Mouse (Mus musculus) cerebellum, adult 8-10 months (tissue): ENCODE measurements around the gene Actr2.
"Not testable (repeated sequence)": the region's sequence is repeated elsewhere in the genome, so short reads cannot be mapped to it uniquely, and the experiment has no call there.

Source experiments
- DNase-seq: peaks from one replicate; pipeline ENCODE4 v3.0.0; 2022

Gene Actr2

GRCm38 (mm10) chr11:20042106-20042505 is 70.6 kb downstream of the Actr2 start:
- DNase-seq: no peak

GRCm38 (mm10) chr11:20041164-20041920 is 71.4 kb downstream of the Actr2 start:
- no peak for DNase-seq

- DNase-seq: no peak
Observed at GRCm38 (mm10) chr11:20038723-20039122, 74.0 kb downstream of the Actr2 start.

- no peak for DNase-seq
Observed at GRCm38 (mm10) chr11:20037739-20038138, 75.0 kb downstream of the Actr2 start.

- DNase-seq: no peak
Observed at GRCm38 (mm10) chr11:20035972-20036371, 76.7 kb downstream of the Actr2 start.

- DNase-seq: no peak
Observed at GRCm38 (mm10) chr11:20035343-20035928, 77.3 kb downstream of the Actr2 start.

GRCm38 (mm10) chr11:20034337-20034947 is 78.3 kb downstream of the Actr2 start:
- no peak for DNase-seq

- DNase-seq: no peak
Observed at GRCm38 (mm10) chr11:20033541-20034160, 79.1 kb downstream of the Actr2 start.

GRCm38 (mm10) chr11:20031536-20031935 is 81.2 kb downstream of the Actr2 start:
- no peak for DNase-seq

- DNase-seq: not testable (repeated sequence)
Observed at GRCm38 (mm10) chr11:20030973-20031372, 81.7 kb downstream of the Actr2 start.

- no peak for DNase-seq
Observed at GRCm38 (mm10) chr11:20029014-20029413, 83.7 kb downstream of the Actr2 start.

- no peak for DNase-seq
Observed at GRCm38 (mm10) chr11:20028396-20028795, 84.3 kb downstream of the Actr2 start.

- DNase-seq: no peak
Observed at GRCm38 (mm10) chr11:20027719-20028118, 85.0 kb downstream of the Actr2 start.

GRCm38 (mm10) chr11:20025899-20026298 is 86.8 kb downstream of the Actr2 start:
- DNase-seq: no peak

- no peak for DNase-seq
Observed at GRCm38 (mm10) chr11:20022911-20023482, 89.7 kb downstream of the Actr2 start.

GRCm38 (mm10) chr11:20022462-20022861 is 90.3 kb downstream of the Actr2 start:
- no peak for DNase-seq

- no peak for DNase-seq
Observed at GRCm38 (mm10) chr11:20020720-20021119, 92.0 kb downstream of the Actr2 start.

GRCm38 (mm10) chr11:20018905-20019304 is 93.8 kb downstream of the Actr2 start:
- DNase-seq: no peak

GRCm38 (mm10) chr11:20017937-20018336 is 94.8 kb downstream of the Actr2 start:
- no peak for DNase-seq

GRCm38 (mm10) chr11:20013366-20013765 is 99.3 kb downstream of the Actr2 start:
- DNase-seq: no peak
